Mouse (Mus musculus) bone marrow macrophage, adult 2 months (primary cell): ENCODE data around the gene Umad1.

Experiments
- CTCF ChIP-seq: IDR thresholded peaks from 2 replicates; pipeline ENCODE4 v1.5.1; 2012; ENCODE audit warnings: low read depth, mild to moderate bottlenecking, low read length, moderate library complexity
- POLR2A ChIP-seq: IDR thresholded peaks from 2 replicates; pipeline ENCODE4 v1.6.1; 2012; ENCODE audit warnings: mild to moderate bottlenecking, low read depth, low read length, borderline replicate concordance

GRCm38 (mm10) chr6:8354846-8355245, 95.8 kb downstream of the Umad1 start:
- TF ChIP-seq POLR2A (no peak), CTCF (no peak)
